Mouse (Mus musculus) ES-E14 (cell line): ENCODE results near the gene Trpv1.

ENCODE experiments used
- CHD2 ChIP-seq: IDR thresholded peaks from 2 replicates; pipeline ENCODE4 v1.6.1; 2014; ENCODE audit warnings: mild to moderate bottlenecking, low read depth, low read length, inconsistent platforms
- HCFC1 ChIP-seq: IDR thresholded peaks from 2 replicates; pipeline ENCODE4 v1.6.1; 2012; ENCODE audit warnings: low read length, inconsistent platforms, borderline replicate concordance; ENCODE audit not compliant: insufficient read depth
- MAFK ChIP-seq: IDR thresholded peaks from 2 replicates; pipeline ENCODE4 v1.6.1; 2014; ENCODE audit warnings: mild to moderate bottlenecking, low read depth, low read length, inconsistent platforms; ENCODE audit not compliant: insufficient read depth
- ZC3H11A ChIP-seq: IDR thresholded peaks from 2 replicates; pipeline ENCODE4 v1.6.1; 2012; ENCODE audit warnings: low read depth, mild to moderate bottlenecking, inconsistent platforms, low read length, borderline replicate concordance
- ZNF384 ChIP-seq: IDR thresholded peaks from 2 replicates; pipeline ENCODE4 v1.6.1; 2012; ENCODE audit warnings: low read depth, low read length, inconsistent platforms

DNA sequence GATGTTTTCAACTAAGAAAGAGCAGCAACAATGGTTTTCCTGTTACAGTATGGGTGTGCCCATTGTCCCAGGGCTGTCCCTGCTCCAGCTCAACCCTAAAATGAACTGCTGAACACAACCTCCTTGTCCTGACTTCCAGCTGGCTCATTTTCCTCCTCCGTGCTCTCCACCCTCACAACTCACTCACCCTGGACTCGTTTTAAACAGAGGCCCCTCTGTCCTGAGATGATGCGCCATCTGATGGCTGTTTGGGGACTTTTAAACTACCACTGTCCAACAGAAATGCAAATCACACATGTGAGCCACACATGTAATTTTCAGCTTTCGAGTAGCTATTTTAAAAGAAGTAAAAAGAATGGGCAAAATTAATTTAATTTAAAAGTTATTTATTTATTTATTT, 32.5 kb upstream of the Trpv1 start:
- no peak for TF ChIP-seq CHD2
- no peak for TF ChIP-seq HCFC1
- no peak for TF ChIP-seq MAFK
- TF ChIP-seq ZNF384: no peak
- TF ChIP-seq ZC3H11A: no peak
